Mouse (Mus musculus) erythroid progenitor cell, adult 5-6 weeks (primary cell): Measurements from ENCODE around the gene Ptpn3. TPM values are rescaled to one million over a fixed set of nuclear protein-coding genes. Genes with fewer than 3 reads are reported as not detected.
"Not testable (repeated sequence)": the region's sequence is repeated elsewhere in the genome, so short reads cannot be mapped to it uniquely, and the experiment has no call there.

Source experiments
- ATAC-seq: replicated peaks from 2 replicates; pipeline ENCODE4 v1.8.0; 2016; ENCODE audit warnings: moderate number of reproducible peaks, mild to moderate bottlenecking, moderate TSS enrichment, inconsistent platforms; ENCODE audit not compliant: poor library complexity, low FRiP score, severe bottlenecking
- total RNA-seq, 2 experiments: library from RNA; stranded (forward) in 1 of 2; stranded (reverse) in 1 of 2; fragments of 150-400 nt in 1 of 2; fragments of 186-747, 209-891 nt in 1 of 2; gene quantifications; 2 replicates each; pipeline versions ENCODE4 v1.2.3 to v1.2.4; 2015 to 2017; ENCODE audit warnings: low replicate concordance in 2 of 2

The Ptpn3 gene
- total RNA-seq, 2 experiments from 2014 or later, result 1.4 TPM; not detected in 1

- no peak for ATAC-seq
Observed at GRCm38 (mm10) chr4:57235741-57236140, 65.9 kb downstream of the Ptpn3 start.

- no peak for ATAC-seq
Observed at GRCm38 (mm10) chr4:57234348-57234747, 67.3 kb downstream of the Ptpn3 start.

- no peak for ATAC-seq
Observed at GRCm38 (mm10) chr4:57232439-57232838, 69.2 kb downstream of the Ptpn3 start.

- ATAC-seq, result no peak
Observed at GRCm38 (mm10) chr4:57231323-57231722, 70.3 kb downstream of the Ptpn3 start.

- no peak for ATAC-seq
Observed at GRCm38 (mm10) chr4:57230341-57230740, 71.3 kb downstream of the Ptpn3 start.

- no peak for ATAC-seq
Observed at GRCm38 (mm10) chr4:57228601-57229520, 72.8 kb downstream of the Ptpn3 start.

GRCm38 (mm10) chr4:57224776-57225175 lies 76.9 kb downstream of the Ptpn3 start:
- no peak for ATAC-seq

GRCm38 (mm10) chr4:57217746-57218145 lies 83.9 kb downstream of the Ptpn3 start:
- ATAC-seq, result no peak

GRCm38 (mm10) chr4:57216535-57216934 lies 85.1 kb downstream of the Ptpn3 start:
- ATAC-seq, result no peak

- ATAC-seq, result no peak
Observed at GRCm38 (mm10) chr4:57214852-57215251, 86.8 kb downstream of the Ptpn3 start.

GRCm38 (mm10) chr4:57214114-57214513 lies 87.5 kb downstream of the Ptpn3 start:
- no peak for ATAC-seq

GRCm38 (mm10) chr4:57211706-57212105 lies 89.9 kb downstream of the Ptpn3 start:
- ATAC-seq, result no peak

- no peak for ATAC-seq
Observed at GRCm38 (mm10) chr4:57205908-57206307, 95.7 kb downstream of the Ptpn3 start.

GRCm38 (mm10) chr4:57204780-57205179 lies 96.9 kb downstream of the Ptpn3 start:
- no peak for ATAC-seq

GRCm38 (mm10) chr4:57202660-57203361 lies 98.8 kb downstream of the Ptpn3 start:
- ATAC-seq, result no peak

GRCm38 (mm10) chr4:57202132-57202531 lies 99.5 kb downstream of the Ptpn3 start:
- no peak for ATAC-seq

- ATAC-seq, result no peak
Observed at GRCm38 (mm10) chr4:57200661-57201060, 101.0 kb downstream of the Ptpn3 start.

GRCm38 (mm10) chr4:57198666-57199393 lies 102.8 kb downstream of the Ptpn3 start:
- ATAC-seq, result not testable (repeated sequence)

- ATAC-seq, result no peak
Observed at GRCm38 (mm10) chr4:57191543-57192283, 109.9 kb downstream of the Ptpn3 start.

- ATAC-seq, result no peak
Observed at GRCm38 (mm10) chr4:57189881-57190280, 111.8 kb downstream of the Ptpn3 start.
